Mouse (Mus musculus): ENCODE measurements at regions not wholly inside any gene's neighbourhood (a gene's known extent, or its start where the extent isn't known, plus 50 kb on each side); places are given as distances from the start of the nearest gene placed in this dataset.

GRCm38 (mm10) chr11:19866262-19866661 is 57.9 kb upstream of the Spred2 start:
- TF ChIP-seq EP300 (IDR thresholded peaks at IDR 0.05; ENCODE audit: low read depth): no peak
- TF ChIP-seq CTCF (IDR thresholded peaks at IDR 0.05; ENCODE audit: low read depth): no peak
